Mouse (Mus musculus): ENCODE results near the gene Olfr672.
"Not testable (repeated sequence)": the region's sequence is repeated elsewhere in the genome, so short reads cannot be mapped to it uniquely, and the experiment has no call there.

Olfr672 gene

DNA sequence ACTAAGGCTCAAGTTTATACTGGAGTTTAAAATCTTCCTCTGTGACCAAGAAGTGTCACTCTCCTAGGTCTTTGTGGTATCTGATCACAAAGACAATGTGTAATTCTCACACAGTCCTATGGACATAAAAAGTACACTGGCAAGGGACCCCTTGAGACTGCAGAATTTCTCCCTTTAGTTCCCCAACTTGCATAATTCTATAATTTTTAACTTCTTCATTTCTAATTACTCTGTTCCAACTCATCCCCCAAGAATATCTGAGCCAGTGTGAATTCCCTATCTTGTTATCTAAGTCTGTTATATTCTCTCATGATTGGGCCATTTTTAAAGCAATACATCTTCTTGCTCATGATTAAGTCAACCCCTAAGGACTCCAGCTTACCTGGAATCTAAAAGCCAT, at the start of gene Olfr672:
Olfr672 (minus strand) TSS at position 101 of the 400 bp plus-strand sequence.
- in situ Hi-C loops (cut with MboI, MseI), result no loop called here

DNA sequence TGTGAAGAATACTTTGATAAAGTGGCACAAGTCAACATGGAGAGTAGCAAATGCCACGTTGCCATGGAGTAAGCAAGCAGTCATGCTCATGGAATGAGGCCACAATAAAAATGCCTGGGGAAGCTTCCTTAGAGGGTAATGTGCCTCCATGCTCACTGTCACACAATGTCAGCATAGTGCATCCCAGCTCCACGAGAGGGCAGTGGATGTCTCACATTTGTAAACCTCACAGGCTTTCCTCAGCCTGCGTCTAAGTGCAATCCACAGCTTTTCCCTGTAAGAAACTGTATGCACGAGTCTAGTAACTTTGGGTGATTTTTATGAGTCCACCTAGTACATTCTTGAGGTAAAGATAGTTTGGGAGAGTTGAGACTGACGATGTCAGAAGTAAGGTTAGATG, 32.0 kb upstream of the Olfr672 start:
- in situ Hi-C loops (cut with MboI, MseI), result not testable (repeated sequence)

- in situ Hi-C loops (cut with MboI, MseI), result no loop called here
These were observed 30.6 kb upstream of the Olfr672 start, which contains the start of gene Olfr676 for GRCm38 (mm10) chr7:105032398-105032797. Olfr676 (plus strand) TSS chr7:105032698.

DNA sequence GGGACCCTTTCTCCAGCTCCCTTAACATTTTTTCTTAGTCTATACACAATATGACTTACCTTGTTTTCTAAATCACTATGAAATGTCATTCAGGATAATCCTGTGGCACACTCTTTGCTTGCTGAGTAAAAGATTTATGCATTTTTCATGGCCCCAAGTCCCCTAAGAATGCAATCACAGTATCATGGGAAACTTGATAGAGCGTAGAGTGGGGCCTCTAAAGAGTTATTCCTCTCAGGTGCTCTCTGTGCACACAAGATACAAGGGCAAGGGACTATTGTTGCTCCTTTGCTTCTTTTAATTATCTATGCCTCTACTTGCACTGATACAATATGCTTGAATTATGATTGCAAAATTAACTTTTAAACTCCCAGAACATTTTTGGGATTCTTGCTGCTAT, 26.5 kb upstream of the Olfr672 start, which contains the start of gene Olfr675:
Olfr675 (minus strand) TSS at position 101 of the 400 bp plus-strand sequence.
- in situ Hi-C loops (cut with MboI, MseI), result no loop called here

GRCm38 (mm10) chr7:105022530-105022929, 20.7 kb upstream of the Olfr672 start:
- in situ Hi-C loops (cut with MboI, MseI), result no loop called here

DNA sequence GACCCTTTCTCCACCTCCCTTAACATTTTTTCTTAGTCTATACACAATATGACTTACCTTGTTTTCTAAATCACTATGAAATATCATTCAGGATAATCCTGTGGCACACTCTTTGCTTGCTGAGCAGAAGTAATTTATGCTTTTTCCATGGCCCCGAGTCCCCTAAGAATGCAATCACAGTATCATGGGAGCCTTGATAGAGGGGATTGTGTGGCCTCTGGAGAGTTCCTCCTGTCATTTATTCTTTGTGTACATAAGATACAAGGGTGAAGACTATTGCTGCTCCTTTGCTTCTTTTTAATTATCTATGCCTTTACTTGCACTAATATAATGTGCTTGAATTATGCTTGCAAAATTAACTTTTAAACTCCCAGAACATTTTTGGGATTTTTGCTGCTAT, 22.8 kb downstream of the Olfr672 start, which contains the start of gene Olfr671:
Olfr671 (minus strand) TSS at position 101 of the 400 bp plus-strand sequence.
- in situ Hi-C loops (cut with MboI, MseI), result no loop called here

DNA sequence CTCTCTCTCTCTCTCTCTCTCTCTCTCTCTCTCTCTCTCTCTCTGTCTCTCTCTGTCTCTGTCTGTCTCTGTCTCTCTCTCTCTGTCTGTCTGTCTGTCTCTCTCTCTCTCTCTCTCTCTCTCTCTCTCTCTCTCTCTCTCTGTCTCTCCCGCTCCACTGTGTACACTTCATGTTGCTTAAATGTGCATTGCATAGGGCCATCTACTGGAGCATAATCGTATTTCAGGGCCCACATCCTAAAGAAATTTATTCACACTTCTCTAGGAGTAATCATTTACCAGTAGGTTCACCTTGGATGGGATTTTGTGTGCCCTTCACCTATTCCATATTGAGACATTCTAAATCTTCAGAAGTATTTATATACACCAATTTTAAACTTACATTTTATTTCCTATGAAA, 29.3 kb downstream of the Olfr672 start:
- in situ Hi-C loops (cut with MboI, MseI), result not testable (repeated sequence)

GRCm38 (mm10) chr7:104962520-104962919, 39.3 kb downstream of the Olfr672 start, which contains the start of gene Olfr670:
Olfr670 (minus strand) TSS chr7:104962620.
- in situ Hi-C loops (cut with MboI, MseI), result no loop called here

GRCm38 (mm10) chr7:104950234-104950633, 51.6 kb downstream of the Olfr672 start:
- in situ Hi-C loops (cut with MboI, MseI), result not testable (repeated sequence)
